Mouse (Mus musculus) spleen, adult 2 months (tissue): Measurements from ENCODE around the gene Lgr4. TPM values are rescaled to one million over a fixed set of nuclear protein-coding genes. Genes with fewer than 3 reads are reported as not detected.

Source experiments
- DNase-seq, 2 experiments: peaks; one replicate each; pipeline versions ENCODE4 v3.0.0 to v3.0.0-alpha.2; 2012 to 2021; ENCODE audit warnings: low spot score in 2 of 2, low read depth in 1 of 2
- H3K27ac ChIP-seq: fragments of 200-500 bp; 2 replicates; pipeline ENCODE4 v1.5.1; 2012; ENCODE audit warnings: low read length, inconsistent platforms; ENCODE audit not compliant: insufficient read depth
- H3K27me3 ChIP-seq: fragments of 200-500 bp; 2 replicates; pipeline ENCODE4 v1.6.1; 2012; ENCODE audit warnings: mild to moderate bottlenecking, moderate library complexity, low read length, inconsistent platforms; ENCODE audit not compliant: control insufficient read depth, insufficient read depth
- H3K36me3 ChIP-seq: fragments of 200-500 bp; 2 replicates; pipeline ENCODE4 v1.6.1; 2012; ENCODE audit warnings: mild to moderate bottlenecking, low read length, inconsistent platforms; ENCODE audit not compliant: control insufficient read depth, insufficient read depth
- H3K4me1 ChIP-seq: fragments of 200-500 bp; 2 replicates; pipeline ENCODE4 v1.6.1; 2011; ENCODE audit warnings: inconsistent platforms; ENCODE audit not compliant: control insufficient read depth, insufficient read depth, insufficient read length
- H3K4me3 ChIP-seq: fragments of 200-500 bp; 2 replicates; pipeline ENCODE4 v1.5.1; 2011; ENCODE audit warnings: mild to moderate bottlenecking, inconsistent platforms; ENCODE audit not compliant: insufficient read depth, insufficient read length; ENCODE audit errors: extremely low read depth
- CTCF ChIP-seq: fragments of 200-500 bp; IDR thresholded peaks from 2 replicates; pipeline ENCODE4 v1.5.1; 2011; ENCODE audit warnings: mild to moderate bottlenecking, inconsistent platforms; ENCODE audit not compliant: insufficient read depth, insufficient read length, insufficient replicate concordance; ENCODE audit errors: extremely low read depth
- POLR2A ChIP-seq: fragments of 200-500 bp; IDR thresholded peaks from 2 replicates; pipeline ENCODE4 v1.6.1; 2011; ENCODE audit warnings: low read depth, low read length, inconsistent platforms
- WGBS: fragments of 180-500 bp; shearing (Covaris S2); methylation state at CpG from one replicate; pipeline ENCODE4 v1.1.7; 2018; 5-methylcytosine and 5-hydroxymethylcytosine counted together
- polyA plus RNA-seq: library from polyadenylated mRNA; depleted of rRNA; stranded (reverse); fragments of >200 nt; gene quantifications from 2 replicates; pipeline ENCODE4 v1.2.3, GENCODE M21; 2012

Lgr4 gene
- polyA plus RNA-seq, 1 experiment = 0.65 TPM

DNA sequence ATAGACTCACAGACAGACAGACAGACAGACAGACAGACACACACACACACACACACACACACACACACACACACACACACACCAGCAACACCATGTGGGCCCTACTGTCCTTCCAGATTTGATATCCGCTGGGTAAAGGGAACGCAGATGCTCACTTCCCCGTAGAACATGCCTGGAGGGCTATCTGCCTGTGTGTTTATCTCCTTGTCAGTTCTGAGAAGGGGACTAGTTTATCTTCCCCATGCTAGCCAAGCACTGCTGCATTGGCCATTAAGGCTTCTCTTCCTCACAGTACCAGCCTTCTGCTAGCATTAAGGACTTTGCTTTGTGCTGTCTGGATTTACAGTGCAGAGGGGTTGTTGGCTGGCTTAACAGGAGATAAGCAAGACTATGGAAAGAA is 11.8 kb downstream of the Lgr4 start:
- no peak for DNase-seq
- TF ChIP-seq CTCF (no peak), POLR2A (no peak)
- H3K27ac ChIP-seq = no peak overlapping the region
- H3K4me1 ChIP-seq = no peaks in the 10 kb centered on the region
- WGBS = 84% methylated on average over 3 of the region's 3 CpGs
- H3K27me3 ChIP-seq = peaks cover 1% of the 10 kb centered on the region; the same call in 1 of the 2 replicates
- no peaks in the 10 kb centered on the region for H3K36me3 ChIP-seq
- H3K4me3 ChIP-seq = no peak overlapping the region; the same call in 1 of the 2 replicates

- Histone ChIP-seq H3K36me3 (no peaks in the 10 kb centered on the region), H3K4me1 (no peaks in the 10 kb centered on the region), H3K27me3 (peaks cover 1% of the 10 kb centered on the region; the same call in 1 of the 2 replicates), H3K27ac (no peak overlapping the region), H3K4me3 (no peak overlapping the region)
- TF ChIP-seq CTCF = no peak
- WGBS = 87% methylated on average over 5 of the region's 5 CpGs
- no peak for DNase-seq
These were observed 12.9 kb downstream of the Lgr4 start for GRCm38 (mm10) chr2:109930366-109930765.

- DNase-seq = no peak
- whole genome bisulfite sequencing = 86% methylated on average over 4 of the region's 4 CpGs
- no peaks in the 10 kb centered on the region for H3K4me1 ChIP-seq
- H3K27me3 ChIP-seq = peaks cover 1% of the 10 kb centered on the region; the same call in 1 of the 2 replicates
- no peaks in the 10 kb centered on the region for H3K36me3 ChIP-seq
- H3K27ac ChIP-seq = no peak overlapping the region
- no peak overlapping the region for H3K4me3 ChIP-seq
- no peak for TF ChIP-seq CTCF
- no peak for TF ChIP-seq POLR2A
These were observed 13.3 kb downstream of the Lgr4 start for GRCm38 (mm10) chr2:109930771-109931170.

- 16% methylated on average over 13 of the region's 13 CpGs for WGBS
- no peak for DNase-seq
- H3K27me3 ChIP-seq = peaks cover 1% of the 10 kb centered on the region; the same call in 1 of the 2 replicates
- H3K36me3 ChIP-seq = no peaks in the 10 kb centered on the region
- no peak overlapping the region for H3K4me3 ChIP-seq
- H3K27ac ChIP-seq = no peak overlapping the region
- no peak for TF ChIP-seq POLR2A
- TF ChIP-seq CTCF = no peak
- no peaks in the 10 kb centered on the region for H3K4me1 ChIP-seq
These were observed 14.7 kb downstream of the Lgr4 start for GRCm38 (mm10) chr2:109931978-109932780.

GRCm38 (mm10) chr2:109933151-109933550 is 15.7 kb downstream of the Lgr4 start:
- no peak for TF ChIP-seq CTCF
- no peak overlapping the region for H3K27ac ChIP-seq
- H3K36me3 ChIP-seq = no peaks in the 10 kb centered on the region
- no peaks in the 10 kb centered on the region for H3K4me1 ChIP-seq
- H3K27me3 ChIP-seq = peaks cover 1% of the 10 kb centered on the region; the same call in 1 of the 2 replicates
- H3K4me3 ChIP-seq = no peak overlapping the region
- DNase-seq = no peak
- 93% methylated on average over 3 of the region's 3 CpGs for WGBS

GRCm38 (mm10) chr2:109934086-109934485 is 16.6 kb downstream of the Lgr4 start:
- H3K4me1 ChIP-seq = no peaks in the 10 kb centered on the region
- no peak overlapping the region for H3K4me3 ChIP-seq
- H3K27ac ChIP-seq = no peak overlapping the region
- H3K36me3 ChIP-seq = no peaks in the 10 kb centered on the region
- peaks cover 1% of the 10 kb centered on the region; the same call in 1 of the 2 replicates for H3K27me3 ChIP-seq
- TF ChIP-seq POLR2A (no peak), CTCF (no peak)
- 72% methylated on average over 4 of the region's 4 CpGs for WGBS
- no peak for DNase-seq

- no peak for TF ChIP-seq POLR2A
- Histone ChIP-seq H3K4me1 (no peaks in the 10 kb centered on the region), H3K27me3 (peaks cover 1% of the 10 kb centered on the region; the same call in 1 of the 2 replicates), H3K4me3 (no peak overlapping the region), H3K27ac (no peak overlapping the region), H3K36me3 (no peaks in the 10 kb centered on the region)
- no peak for DNase-seq
- 97% methylated on average over 3 of the region's 3 CpGs for WGBS
These were observed 17.7 kb downstream of the Lgr4 start for GRCm38 (mm10) chr2:109935194-109935593.
